Mouse (Mus musculus): Measurements from ENCODE around the gene Olfr821.
"Not testable (repeated sequence)": the region's sequence is repeated elsewhere in the genome, so short reads cannot be mapped to it uniquely, and the experiment has no call there.

Olfr821 gene

DNA sequence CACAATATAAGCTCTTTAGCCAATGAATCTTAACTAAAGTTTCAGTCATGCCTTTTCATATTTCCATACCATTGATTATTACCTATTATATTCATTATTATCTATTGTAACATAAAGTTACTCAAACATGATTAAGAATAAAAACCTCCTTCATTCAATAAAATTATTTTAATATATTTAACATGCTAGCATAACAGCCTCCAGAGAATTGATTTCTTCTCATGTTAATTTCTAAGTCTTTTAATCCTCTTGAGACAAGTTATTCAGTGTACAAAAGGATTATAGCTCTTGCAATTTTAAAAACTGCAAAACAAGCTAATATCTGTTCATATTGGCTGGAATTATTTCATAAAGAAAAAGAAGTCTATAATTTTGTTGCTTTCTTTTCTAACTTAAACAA, at the start of gene Olfr821:
Gene Olfr821 (plus strand): TSS at position 301 of the 400 bp plus-strand sequence.
- DNase-seq (ENCODE audit: low spot score), result no peak

DNA sequence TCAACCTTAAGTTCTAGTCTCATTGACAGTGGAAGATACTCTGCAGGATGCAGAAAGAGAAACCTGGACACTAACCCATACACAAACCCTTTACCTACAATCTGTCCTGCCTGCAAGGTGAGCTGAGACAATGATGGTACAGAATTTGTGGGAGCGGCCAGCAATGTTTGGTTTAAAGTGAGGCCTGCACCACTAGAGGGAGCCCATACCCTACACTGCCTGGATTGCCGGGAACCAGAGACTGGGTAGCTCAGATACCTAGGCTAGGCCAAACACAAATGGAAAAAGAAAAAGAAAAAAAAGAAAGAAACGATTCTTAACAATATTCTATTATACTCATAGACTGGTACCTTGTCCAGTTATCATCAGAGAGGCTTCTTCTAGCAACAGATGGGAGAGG, 48.3 kb upstream of the Olfr821 start:
- DNase-seq (ENCODE audit: low spot score), result not testable (repeated sequence)

DNA sequence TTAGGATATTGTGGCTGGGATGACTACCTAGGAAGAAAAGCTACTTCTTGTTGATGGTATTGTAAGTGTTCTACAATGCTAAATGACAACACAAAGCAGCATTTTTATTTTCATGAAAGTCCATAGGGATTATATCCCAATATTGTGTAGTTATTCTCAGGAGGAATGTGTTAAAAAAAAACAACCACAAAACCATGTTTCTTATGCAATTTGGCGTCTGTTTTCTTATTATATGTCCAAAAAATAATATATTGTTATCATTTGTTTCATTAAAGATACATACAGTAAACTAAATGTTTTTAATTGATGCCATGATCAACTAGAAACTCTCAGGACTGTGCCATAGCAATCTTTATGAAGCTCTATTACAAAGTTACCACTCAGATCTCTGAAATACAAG, 45.2 kb upstream of the Olfr821 start, which contains the start of gene Gm10310:
Gene Gm10310 (minus strand): TSS at position 101 of the 400 bp plus-strand sequence.
- DNase-seq (ENCODE audit: low spot score), result not testable (repeated sequence)

DNA sequence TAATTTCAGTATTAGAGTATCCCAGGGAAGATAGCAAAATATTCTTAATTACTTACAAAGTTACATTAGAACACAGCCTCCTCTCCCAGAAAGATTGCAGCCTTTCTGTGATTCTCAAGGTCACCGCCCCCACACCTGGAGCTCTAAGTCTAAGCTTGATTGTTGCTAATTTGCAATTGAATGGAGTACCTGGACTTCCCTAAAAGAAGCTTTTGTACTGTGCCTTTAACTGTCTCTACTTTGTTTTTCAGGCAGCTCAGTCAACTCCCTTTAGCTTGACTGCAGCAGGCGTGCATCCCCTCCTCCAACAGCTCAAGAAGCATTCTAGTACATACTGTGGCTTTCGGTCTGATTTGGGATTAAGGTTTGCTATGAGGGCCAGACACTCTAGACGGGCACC, 26.0 kb upstream of the Olfr821 start:
- not testable (repeated sequence) for DNase-seq (ENCODE audit: low spot score)

DNA sequence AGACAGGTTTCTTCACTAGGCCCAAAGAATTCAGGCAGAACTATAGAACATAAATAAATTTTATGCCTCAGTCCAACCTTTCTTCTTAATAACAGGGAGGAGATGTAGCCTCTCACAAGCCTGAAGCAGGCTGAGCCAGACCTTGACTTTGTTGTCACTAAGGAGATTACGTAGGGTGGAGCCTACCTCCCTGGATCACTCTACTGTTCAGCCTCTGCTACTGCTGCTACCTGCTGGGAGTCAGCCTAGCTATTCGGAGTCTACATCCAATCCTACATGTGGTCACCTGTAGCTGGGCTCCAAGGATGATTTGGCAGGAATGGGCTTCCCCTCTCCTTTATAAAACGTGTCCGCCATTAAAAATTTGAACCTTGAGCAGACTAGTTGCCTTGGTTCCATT, 24.8 kb upstream of the Olfr821 start:
- not testable (repeated sequence) for DNase-seq (ENCODE audit: low spot score)

DNA sequence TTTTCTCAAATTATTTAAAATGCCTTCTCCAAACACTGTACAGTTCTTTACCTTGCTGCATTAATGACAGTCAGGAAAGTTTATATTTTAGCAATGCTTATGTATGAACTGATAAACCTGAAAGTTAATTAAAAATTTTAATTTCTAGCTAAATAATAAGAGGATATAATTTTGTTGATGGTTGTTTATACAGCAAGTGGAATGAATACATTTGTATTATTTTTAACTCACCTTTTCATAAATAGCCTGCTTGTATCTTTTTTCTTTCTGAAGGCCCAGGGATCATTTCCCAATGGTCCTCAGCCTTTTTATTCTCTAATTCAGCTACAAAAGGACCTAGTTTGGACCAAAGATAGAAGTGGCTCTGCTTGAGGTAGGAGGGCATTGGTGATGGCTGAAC, 17.8 kb upstream of the Olfr821 start, which contains the start of gene Olfr820:
Gene Olfr820 (plus strand): TSS at position 301 of the 400 bp plus-strand sequence.
- no peak for DNase-seq (ENCODE audit: low spot score)

DNA sequence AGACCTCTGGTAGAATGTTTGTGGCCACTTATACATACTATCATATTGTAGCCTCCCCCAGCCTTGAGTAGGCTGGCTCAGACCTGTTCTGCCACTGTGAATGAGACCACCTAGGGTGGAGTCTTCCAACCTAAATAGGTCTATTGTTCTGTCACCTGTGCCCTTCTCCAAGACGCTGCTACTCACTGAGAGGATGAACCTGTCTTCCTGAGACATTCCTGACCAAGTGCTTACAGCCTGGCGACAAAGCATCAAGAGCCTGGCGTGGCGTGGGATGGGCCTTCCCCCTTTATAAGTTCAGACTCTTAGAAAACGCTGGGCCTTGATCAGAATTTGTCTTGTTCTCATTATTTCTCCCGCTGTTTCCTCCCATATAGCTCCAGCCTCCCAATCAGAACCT, 6.9 kb downstream of the Olfr821 start:
- no peak for DNase-seq (ENCODE audit: low spot score)

DNA sequence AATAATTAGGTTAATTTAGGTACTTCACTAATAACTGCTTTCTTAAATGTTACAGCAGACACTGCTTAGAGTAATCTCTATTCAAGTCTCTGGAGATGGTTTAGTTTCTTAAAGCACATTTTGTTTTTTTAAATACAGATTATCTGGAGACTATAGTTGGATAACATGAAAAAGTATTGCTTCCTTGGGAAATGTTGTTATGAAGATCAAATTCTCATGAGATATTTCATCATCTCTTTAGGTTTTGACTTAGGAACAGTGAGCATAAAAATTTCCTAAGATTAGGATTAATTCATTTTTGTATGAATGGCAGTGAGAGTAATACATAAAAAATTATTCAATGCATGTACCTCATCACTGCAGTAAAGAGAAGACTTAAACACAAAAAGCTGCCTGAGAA, 40.8 kb downstream of the Olfr821 start, which contains the start of gene Olfr822:
Gene Olfr822 (plus strand): TSS at position 301 of the 400 bp plus-strand sequence.
- DNase-seq (ENCODE audit: low spot score), result no peak
